Mouse (Mus musculus): ENCODE data around the gene Srsf9.
"Not testable (repeated sequence)": the region's sequence is repeated elsewhere in the genome, so short reads cannot be mapped to it uniquely, and the experiment has no call there.

The Srsf9 gene

DNA sequence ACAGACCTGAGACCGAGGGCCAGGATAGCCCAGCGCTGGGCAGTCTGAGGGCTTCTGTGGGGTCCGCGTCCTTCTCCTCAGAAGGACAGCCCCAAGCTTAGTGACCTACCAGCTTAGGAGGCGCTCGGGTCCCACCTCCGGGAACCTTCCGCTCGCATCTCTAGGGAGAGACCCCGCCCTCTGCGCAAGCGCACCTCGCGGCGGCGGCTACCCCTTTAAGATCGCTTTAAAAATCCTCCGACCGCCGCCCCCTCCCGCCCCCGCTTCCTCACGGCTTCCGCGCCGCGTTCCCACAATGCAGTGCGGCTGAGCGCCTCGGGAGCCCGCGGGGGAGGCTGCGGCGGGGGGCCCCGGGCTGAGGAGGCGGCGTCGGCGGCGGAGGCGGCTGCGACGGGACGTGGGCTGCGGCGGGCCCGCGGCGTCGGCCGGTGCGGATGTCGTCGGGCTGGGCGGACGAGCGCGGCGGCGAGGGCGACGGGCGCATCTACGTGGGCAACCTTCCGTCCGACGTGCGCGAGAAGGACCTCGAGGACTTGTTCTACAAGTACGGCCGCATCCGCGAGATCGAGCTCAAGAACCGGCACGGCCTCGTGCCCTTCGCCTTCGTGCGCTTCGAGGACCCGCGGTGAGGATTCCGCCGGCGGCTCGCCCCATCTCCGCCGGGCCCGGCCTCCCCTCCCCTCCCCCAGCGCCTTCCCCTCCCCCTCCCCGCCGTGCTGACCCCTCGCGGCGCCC is at the start of gene Srsf9:
Gene Srsf9, plus strand, starts transcription at position 303 of the 735 bp plus-strand sequence.
- peak; percentile 75 for DNase-seq (ENCODE audit: extremely low read depth, low read depth)

DNA sequence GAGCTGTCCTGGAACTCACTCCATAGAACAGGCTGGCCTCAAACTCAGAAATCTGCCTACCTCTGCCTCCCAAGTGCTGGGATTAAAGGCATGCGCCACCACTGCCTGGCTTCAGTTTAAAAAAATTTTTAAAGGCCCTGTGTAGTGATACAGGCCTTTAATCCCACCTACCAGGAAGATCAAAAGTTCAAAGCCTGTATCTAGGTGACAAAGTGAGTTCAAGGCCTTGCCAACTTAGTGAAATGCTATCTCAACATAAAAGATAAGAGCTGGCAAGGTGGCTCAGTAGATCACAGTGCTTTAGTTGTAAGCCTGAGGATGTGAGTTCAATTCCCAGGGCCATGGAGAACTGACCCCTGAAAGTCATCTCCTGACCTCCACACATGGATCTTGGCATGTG is 48.9 kb upstream of the Srsf9 start:
- DNase-seq (ENCODE audit: extremely low read depth, low read depth), result no peak

DNA sequence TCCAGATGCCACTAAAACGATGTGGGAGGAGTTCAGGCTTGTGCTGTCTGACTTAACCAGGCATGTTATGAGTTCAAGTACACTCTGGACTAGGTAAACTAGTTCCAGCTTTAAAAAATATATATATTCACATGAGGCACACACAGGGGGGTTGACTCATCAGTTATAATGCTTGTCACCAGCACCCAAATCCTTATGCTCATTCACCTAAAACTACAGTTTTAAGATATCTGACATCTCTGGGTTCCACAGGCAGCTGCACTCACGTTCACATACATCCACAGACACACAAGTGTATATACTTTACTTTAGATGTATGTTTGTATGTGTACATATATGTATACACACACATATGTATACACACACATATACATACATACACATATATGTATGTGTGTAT is 48.2 kb upstream of the Srsf9 start:
- no peak for DNase-seq (ENCODE audit: extremely low read depth, low read depth)

DNA sequence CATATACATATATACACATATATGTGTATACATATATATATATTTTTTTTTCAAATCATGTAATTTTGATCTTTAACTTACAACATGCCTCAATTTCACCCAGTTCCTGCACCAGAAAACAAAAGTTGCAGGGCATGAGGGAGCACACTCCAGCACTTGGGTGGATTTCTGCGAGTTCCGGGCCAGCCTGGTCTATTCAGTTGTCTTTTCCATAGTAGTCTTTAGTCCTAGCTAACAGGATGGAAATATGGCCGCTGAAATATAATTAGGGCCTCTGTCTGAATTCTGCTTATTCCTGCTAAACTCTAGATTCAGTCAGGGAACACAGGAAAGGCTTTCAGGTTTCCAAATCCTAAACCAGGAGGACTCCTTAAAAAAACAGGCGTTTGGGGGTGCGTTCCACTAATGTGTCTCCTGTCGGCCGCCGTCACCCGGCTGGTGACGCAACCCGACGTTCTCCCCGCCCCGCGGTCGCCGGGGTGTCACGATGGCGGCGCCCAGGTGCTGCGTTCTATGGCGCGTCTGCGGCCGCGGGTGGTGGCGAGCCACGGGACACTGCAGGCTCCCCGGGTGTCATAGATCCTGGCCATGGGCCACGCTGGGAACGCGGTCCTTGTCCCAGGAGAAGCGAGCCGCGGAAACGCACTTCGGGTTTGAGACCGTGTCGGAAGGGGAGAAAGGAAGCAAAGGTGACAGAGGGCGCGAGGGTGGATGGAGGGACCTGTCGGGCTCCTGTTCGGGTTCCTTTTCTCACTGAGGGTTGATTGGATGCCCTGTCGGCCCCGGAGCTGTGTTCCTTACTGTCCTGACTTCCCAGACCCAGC is 47.5 kb upstream of the Srsf9 start, which contains the start of gene Coq5:
Gene Coq5, plus strand, starts transcription at position 441 of the 824 bp plus-strand sequence.
- no peak for DNase-seq (ENCODE audit: extremely low read depth, low read depth)

DNA sequence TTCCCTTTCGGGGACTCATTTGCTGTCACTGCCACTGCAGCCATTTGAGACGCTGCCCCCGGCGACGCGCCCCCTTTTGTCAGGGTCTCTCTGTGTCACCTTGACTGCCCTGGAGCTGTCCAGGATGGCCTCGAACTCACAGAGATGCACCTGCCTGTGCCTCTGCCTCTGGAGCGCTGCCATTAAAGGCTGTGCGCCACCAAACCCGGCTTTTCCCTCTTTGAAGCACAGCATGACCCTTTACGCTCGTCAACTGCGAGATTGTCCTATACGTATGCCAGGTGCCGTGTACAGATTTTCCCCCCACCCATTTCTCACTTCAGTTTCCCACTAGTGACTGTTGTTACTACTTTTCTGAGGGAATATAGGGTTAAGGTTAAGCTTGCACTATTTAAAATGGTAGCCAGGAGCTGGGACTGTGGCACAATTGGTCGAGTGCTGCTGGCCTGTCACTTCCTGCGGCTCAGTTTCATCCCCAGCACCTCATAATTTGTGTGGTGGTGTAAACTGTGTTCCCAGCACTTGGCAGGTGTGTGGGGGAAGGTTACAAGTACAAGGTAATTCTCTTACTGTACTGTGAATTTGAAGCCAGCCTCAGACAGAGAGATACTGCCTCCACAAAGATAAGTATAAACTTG is 46.8 kb upstream of the Srsf9 start:
- no peak for DNase-seq (ENCODE audit: extremely low read depth, low read depth)

DNA sequence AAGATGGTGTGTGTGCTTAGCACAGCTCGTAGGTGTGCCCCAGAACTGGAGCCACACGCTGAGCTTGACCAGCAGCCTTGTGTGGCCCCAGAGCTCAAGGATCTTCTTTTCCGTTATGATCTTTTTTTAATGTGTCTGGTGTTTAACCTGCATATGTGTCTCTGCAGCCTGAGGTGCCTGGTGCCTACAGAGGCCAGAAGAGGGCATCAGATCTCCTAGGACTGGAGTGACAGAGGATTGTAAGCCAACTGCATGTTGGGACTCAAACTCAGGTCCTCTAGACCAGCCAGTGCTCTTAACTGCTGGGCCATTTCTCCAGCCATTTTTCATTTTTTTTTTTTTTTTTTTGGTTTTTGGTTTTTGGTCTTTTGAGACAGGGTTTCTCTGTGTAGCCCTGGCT is 42.2 kb upstream of the Srsf9 start:
- no peak for DNase-seq (ENCODE audit: extremely low read depth, low read depth)

DNA sequence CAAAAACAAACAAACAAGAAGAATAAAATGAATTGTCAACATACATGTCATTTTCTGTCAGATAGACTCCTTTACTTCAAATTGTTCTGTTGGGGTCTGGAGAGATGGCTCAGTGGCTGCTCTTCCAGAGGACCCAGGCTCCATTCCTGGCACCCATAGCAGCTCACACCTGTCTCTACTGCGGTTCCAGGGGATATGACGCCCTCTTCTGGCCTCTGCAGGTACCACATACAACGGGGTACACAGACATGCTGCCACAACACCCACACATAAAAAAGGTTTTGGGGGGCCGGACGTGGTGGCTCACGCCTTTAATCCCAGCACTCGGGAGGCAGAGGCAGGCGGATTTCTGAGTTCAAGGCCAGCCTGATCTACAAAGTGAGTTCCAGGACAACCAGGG is 32.8 kb upstream of the Srsf9 start:
- no peak for DNase-seq (ENCODE audit: extremely low read depth, low read depth)

DNA sequence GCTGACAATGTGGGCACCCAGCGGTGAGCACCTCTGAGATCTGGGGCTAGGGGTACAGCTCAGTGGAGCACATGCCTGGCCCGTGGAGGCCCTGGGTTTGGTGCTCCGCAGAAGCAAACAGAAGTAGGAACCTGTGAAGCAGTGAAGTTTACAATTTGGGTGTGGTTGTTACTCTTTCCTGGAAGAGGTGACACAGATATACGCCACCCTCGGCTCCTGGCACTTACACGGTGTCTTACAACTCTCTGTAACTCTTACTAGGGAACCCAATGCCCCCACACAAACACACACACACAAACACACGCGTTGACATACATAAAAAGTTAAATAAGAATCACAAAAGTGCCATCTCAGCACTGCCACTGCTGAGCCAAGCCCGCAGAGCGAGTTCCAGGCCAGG is 30.6 kb upstream of the Srsf9 start:
- DNase-seq (ENCODE audit: extremely low read depth, low read depth), result no peak

DNA sequence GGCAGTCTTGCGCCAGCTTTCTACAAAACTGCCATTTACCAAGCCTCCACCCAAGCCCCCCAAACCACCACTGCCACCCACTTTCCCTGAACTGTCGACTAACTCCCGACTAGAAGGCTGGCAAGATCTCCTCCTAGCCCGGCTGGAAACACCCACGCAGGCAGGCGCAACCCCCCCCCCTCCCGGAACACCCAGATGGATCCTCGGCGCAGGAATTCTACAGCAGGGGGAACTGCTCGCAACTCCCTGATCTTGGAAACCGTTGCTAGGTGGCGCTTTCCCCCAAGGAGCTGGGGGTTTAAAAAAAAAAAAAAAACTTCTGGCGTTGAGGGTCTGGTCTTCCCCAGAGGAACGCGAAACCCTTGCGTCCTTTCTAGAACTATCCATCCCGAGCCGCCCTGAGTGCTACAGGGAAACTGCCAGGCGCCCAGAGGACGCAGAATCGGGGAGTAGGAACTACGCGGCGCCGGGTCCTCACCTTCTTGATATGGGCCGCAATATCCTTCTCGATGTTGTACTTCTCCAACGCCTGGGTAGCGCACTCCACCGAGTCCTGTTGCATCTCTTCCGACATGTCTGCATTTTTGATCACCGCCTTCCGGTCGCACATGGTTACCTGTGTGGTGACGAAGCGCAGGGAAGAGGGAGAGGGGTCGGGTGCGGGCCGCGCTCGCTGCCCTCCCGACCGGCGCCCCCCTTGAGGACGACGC is 26.8 kb upstream of the Srsf9 start:
- no peak for DNase-seq (ENCODE audit: extremely low read depth, low read depth)

DNA sequence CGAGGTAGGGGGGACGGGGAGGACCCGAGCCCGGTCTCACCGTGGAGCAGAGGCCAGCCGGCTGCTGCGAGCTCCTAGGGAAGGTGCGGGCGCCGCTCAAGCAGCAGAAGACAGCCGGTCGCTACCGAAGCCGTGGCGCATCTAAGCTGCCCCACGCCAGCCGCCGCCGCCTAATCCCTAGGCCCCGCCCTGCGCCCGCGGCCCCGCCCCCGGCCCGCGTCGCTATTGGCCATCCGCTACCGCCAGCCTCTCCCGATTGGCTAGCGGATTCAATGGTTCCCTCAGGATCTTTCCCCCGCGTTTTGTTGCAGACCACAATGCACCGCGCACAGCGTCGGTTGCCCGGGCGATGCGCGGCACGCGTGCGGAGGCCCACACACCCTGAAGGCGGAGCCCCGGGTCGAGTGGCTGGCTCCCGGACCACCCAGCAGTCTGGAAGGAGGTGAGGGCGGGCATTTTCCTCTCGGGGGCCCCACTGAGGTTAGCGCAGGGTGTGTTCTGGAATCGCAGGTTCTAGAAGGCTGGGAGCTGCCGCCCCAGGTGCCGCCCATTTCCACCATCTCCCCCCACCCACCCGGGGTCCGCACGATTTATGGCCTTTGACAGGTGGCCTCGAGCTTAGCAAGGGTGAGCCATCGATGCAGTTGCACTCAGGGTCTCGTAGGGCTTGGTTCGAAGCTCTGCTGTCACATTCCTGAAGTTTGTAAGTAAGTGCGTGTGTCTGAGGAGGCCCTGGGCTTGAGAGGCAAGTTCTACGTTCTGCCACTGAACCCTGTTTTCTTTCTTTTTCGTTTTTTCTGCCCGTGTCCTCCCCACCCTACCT is 26.0 kb upstream of the Srsf9 start, which contains the start of gene Dynll1:
Gene Dynll1, minus strand, starts transcription at position 208 of the 823 bp plus-strand sequence.
- peak; percentile 91 for DNase-seq (ENCODE audit: extremely low read depth, low read depth)

DNA sequence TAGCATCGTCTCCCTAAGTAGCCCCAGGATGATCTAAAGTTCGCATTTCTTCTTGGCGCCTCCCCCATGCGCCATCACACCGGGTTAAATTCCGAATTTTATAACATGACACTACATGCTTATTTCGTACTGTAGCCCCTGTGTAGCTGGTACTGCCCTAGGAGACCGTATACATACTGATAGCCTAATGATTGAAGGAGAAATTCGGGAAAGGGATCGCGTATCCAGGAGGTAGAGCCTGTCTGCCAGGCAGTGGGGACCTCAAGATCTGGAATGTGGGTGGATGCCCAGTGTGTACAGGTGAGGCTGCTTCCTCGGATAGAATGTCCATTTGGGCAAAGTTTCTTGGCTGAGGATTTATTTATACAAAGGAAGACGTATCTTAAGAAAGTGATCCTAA is 25.4 kb upstream of the Srsf9 start:
- DNase-seq (ENCODE audit: extremely low read depth, low read depth), result no peak

DNA sequence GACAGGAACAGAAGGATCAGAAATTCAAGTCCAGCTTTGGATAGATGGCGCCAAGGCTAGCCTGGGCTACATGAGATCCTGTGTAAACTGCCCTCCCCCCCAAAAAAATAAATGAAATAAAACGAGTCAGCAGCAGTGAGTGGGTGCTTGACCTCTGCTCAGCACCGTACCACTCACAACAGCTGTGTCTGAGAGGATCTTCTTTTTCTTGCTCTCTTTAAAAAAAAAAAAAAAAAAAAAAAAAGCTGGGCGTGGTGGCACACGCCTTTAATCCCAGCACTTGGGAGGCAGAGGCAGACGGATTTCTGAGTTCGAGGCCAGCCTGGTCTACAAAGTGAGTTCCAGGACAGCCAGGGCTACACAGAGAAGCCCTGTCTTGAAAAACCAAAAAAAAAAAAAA is 24.8 kb upstream of the Srsf9 start:
- DNase-seq (ENCODE audit: extremely low read depth, low read depth), result not testable (repeated sequence)

DNA sequence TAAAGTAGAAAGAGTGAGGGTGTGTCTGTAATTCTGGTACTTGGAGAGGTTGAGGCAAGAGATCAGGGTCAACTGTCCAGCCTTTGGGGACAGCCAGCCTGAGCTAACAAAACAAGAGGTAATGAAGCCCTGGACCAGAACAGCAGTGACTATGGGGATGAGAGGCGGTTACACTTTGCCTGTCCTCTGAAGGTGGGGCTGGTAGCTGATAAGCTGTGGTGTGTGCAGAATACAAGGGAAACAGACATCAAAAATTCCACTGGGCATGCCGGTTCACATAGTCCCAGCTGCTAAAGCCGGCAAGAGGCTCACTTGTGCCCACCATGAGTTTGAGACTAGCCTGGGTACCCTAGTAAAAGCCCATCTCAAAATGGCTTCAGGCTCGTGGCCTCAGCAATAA is 14.6 kb upstream of the Srsf9 start:
- DNase-seq (ENCODE audit: extremely low read depth, low read depth), result no peak

DNA sequence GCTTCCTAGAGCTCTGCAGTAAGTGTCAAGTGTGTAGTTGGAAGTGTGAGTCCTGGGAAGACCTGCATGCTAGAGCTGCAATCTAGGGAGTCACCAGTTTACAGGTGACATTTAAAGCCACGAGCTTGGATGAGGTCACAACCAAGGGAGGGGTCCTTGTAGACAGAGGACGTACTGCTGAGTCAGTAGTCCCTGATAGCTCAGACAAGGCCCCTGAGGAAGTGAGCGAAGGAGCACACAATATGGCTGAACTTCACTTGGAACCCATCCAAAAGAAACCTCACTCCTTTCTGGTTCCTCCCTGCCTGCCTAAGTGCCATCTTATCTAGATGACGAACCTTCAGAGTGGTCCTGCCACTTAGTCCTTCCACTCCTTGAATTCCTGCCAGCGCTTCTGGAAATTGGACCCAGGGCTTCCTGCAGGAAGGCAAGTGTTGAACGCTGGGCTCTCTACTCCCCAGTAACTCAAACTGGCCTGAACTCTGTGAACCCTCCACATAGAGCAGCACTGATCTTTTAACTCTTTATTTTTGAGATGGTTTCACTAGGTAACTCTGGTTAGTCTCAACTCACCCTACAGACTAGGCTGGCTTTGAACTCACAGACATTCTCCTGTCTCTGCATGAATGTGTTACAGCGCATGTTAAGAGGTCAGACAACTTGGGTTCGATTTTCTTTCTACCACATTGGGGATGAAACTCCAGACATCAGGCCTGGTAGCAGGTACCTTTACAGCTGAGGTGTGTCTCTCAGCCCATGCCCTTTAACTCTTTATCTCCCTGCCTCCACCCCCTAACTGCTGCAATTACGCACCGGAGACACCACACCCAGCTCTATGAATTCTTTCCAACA is 13.9 kb upstream of the Srsf9 start:
- DNase-seq (ENCODE audit: extremely low read depth, low read depth), result peak; percentile 98

DNA sequence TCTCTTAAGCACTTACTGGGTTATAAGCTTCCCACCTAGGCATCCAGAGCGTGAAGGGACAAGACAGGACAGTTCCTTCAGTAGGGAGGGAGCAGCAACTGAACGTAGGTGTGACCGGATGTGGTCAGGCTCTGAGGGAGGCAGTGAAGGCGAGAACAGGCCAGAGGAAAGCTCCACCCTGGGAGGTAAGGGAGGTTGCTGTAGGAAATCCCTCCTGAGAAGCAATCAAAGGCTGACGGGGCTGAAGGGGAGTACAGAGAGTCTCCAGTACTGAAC is 13.4 kb upstream of the Srsf9 start:
- DNase-seq (ENCODE audit: extremely low read depth, low read depth), result peak; percentile 61

DNA sequence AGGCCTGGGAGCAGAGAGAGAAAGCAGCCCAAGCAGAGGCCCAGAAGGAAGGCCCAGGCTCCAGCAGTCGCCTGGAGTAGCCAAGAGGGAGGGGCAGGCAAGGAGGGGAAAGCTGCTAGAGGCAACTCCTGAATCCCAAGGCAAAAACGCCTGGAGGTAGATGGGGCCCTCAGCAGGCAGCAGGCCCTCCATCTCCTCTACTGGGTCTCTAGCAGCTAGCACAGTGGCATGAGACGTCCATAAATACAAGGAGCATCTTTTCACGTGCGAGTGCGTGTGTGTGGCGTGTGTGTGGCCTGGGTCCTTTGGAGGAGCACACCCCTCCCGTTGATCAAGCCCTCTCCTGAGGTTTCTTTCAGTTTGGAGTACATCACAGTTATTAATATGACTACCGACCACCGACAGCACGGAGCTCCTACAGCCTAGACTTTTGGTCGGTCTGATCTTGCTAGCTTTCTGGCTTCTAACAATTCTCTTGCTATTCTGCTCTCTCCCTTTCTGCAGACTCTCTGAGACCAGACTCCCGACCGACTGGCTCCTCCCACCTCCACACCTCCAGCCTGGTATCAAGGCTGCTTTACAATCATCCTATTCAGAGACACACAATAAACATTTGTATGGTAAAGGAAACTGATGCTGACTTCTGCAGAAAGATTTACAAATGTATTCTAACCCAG is 9.9 kb upstream of the Srsf9 start:
- no peak for DNase-seq (ENCODE audit: extremely low read depth, low read depth)

DNA sequence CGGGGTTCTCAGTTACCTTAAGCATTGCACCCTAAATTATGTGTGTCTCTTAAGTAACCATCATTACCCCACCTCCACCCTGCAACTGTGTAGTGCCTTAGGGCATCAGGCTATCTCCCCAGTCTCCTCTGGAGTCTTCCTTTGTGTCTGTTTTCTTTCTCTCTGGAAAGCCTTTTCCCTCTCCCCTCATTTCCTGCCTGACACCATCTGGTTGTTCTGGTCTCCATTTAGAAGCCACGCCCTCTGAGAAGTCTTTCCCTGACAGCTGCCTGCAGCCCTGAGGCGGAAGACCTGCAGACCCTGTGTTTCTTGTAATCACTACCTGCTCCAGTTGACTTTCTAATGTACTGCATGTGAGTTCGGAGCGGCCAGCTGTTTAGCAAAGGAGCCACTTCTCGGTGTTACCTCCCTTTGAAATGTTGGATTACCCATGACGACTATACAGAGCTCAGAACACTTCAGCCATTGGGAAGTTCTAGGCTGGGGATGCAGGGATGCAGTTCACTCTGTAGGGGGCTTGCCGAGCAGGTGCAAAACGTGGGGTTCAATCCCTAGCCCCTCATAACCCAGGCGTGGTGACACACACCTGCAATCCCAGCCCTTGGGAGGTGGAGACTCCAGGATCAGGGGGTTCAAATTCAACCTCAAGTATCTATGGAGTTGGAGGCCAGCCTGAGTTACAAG is 9.2 kb upstream of the Srsf9 start:
- no peak for DNase-seq (ENCODE audit: extremely low read depth, low read depth)

DNA sequence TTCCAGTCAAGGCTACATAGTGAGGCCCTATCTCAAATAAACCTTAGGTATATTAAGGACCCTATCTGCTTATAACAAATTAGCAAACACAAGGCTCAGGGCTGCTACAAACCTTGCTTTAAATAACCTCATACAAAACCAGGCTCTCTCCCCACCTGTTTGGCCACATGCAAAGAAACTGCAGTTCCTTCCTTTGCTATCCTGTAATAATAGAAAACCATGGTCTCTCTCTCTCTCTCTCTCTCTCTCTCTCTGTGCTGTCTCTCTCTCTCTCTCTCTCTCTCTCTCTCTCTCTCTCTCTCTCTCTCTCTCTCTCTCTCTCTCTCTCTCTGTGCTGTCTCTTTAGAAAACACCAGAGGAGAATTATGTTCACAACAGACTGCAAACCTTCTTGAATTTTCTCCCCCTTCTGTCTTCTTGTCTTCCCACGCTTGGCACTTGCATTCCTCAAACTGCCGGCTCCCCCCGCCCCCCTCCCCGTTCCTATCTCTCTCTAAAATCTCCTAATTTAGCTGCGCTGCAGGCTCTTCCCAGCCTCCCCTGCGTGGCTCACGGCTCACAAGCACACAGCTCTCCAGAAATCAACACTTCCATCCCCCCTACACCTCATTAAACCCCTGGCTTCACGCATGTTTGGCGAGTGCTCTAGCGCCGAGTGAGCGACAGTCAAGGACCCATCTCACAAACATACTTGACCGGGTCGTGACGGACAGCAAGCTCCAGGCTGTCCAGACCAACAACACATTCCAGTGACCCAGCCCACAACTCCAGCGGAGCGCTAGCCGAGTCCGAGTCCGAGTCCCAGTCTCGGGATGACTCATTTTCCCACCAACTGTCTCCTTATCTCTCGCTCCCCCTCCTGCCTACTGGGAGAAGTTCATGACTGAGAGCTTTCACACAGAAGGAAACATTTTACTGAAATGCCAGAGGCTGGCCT is 7.7 kb upstream of the Srsf9 start:
- peak; percentile 68 for DNase-seq (ENCODE audit: extremely low read depth, low read depth)

Measured in MEL-GATA-1-ER (cell line).